Mouse (Mus musculus) ES-E14 (cell line): ENCODE measurements at regions not wholly inside any gene's neighbourhood (a gene's known extent, or its start where the extent isn't known, plus 50 kb on each side); places are given as distances from the start of the nearest gene placed in this dataset.

Experiments used
- MAFK ChIP-seq: IDR thresholded peaks from 2 replicates; pipeline ENCODE4 v1.6.1; 2014; ENCODE audit warnings: mild to moderate bottlenecking, low read depth, low read length, inconsistent platforms; ENCODE audit not compliant: insufficient read depth
- ZNF384 ChIP-seq: IDR thresholded peaks from 2 replicates; pipeline ENCODE4 v1.6.1; 2012; ENCODE audit warnings: low read depth, low read length, inconsistent platforms

DNA sequence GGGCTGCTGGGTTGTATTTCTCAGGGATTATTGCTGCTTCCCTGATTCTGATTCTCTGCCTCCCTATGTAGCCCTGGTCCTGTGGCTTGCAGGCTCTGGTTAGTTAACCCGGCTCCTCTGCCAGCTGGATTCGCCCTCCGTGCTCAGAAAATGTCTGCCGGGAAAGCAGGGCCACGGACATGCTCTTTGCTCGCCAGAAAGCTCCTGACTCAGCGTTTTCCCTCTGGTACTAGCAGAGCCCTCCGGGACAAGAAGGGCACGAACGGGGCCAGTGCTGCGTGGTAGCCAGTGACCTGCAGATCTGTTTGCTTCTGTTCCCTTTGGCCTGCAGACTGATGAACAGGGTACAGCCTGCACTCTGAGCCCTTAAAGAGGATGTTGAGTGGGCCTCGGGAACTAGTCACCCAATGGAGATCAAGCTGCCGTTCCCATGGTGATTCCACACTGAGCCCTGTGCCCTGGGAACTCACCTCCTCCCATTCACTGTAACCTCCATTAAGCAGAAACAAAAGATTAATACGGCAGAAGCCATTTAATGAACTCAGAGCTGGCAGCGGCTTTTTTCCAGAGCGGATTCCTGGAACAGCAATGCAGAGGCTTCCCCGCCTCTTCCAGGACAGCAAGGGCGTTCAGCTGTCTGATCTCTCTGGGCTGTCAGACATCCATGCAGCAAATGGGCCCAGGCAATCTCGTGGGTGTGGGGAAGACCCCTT is 159.9 kb upstream of the Myt1l start:
- TF ChIP-seq ZNF384 (no peak), MAFK (peak; percentile 94)
